Mouse (Mus musculus): Measurements from ENCODE around the gene Pard3. TPM values are rescaled to one million over a fixed set of nuclear protein-coding genes. Genes with fewer than 3 reads are reported as not detected.

The Pard3 gene
- polyA plus RNA-seq, 1 experiment from 2014 or later: 37.8 TPM

GRCm38 (mm10) chr8:127065113-127065473 lies 1.4 kb downstream of the Pard3 start:
- Histone ChIP-seq H3K27me3 (no peaks in the 10 kb centered on the region), H3K27ac (peak overlapping the region; percentile 98), H3K36me3 (replicated peaks) (no peaks in the 10 kb centered on the region), H3K4me1 (peaks cover 40% of the 10 kb centered on the region), H3K9me3 (no peaks in the 10 kb centered on the region), H3K4me3 (replicated peaks) (peak overlapping the region; percentile 89), H3K9ac (peak overlapping the region; percentile 97), H3K4me2 (peak overlapping the region; percentile 65)
- no peak for ATAC-seq (ENCODE audit: low FRiP score)
- WGBS: 1% methylated on average over 10 of the region's 10 CpGs

GRCm38 (mm10) chr8:127065791-127066190 lies 2.1 kb downstream of the Pard3 start:
- Histone ChIP-seq H3K36me3 (replicated peaks) (no peaks in the 10 kb centered on the region), H3K27me3 (no peaks in the 10 kb centered on the region), H3K4me3 (replicated peaks) (peak overlapping the region; percentile 89), H3K4me1 (peaks cover 44% of the 10 kb centered on the region), H3K9me3 (no peaks in the 10 kb centered on the region), H3K27ac (no peak overlapping the region), H3K4me2 (peak overlapping the region; percentile 65), H3K9ac (peak overlapping the region; percentile 97; the same call in 1 of the 2 replicates)
- 64% methylated on average over 1 of the region's 1 CpGs for WGBS
- ATAC-seq (ENCODE audit: low FRiP score): no peak

- Histone ChIP-seq H3K36me3 (replicated peaks) (no peaks in the 10 kb centered on the region), H3K27ac (no peak overlapping the region), H3K4me2 (0 out of 2 replicates have a peak overlapping the region, but pooled peaks have one; percentile 8), H3K27me3 (no peaks in the 10 kb centered on the region), H3K4me1 (peaks cover 48% of the 10 kb centered on the region), H3K9me3 (no peaks in the 10 kb centered on the region), H3K9ac (no peak overlapping the region), H3K4me3 (replicated peaks) (no peak overlapping the region)
- ATAC-seq (ENCODE audit: low FRiP score): no peak
These were observed 2.8 kb downstream of the Pard3 start for GRCm38 (mm10) chr8:127066501-127066900.

GRCm38 (mm10) chr8:127068719-127069118 lies 5.0 kb downstream of the Pard3 start:
- no peak overlapping the region for H3K4me2 ChIP-seq
- WGBS: 90% methylated on average over 3 of the region's 3 CpGs
- H3K9me3 ChIP-seq: no peaks in the 10 kb centered on the region
- no peak for ATAC-seq (ENCODE audit: low FRiP score)
- no peak overlapping the region for H3K27ac ChIP-seq
- H3K4me3 ChIP-seq (replicated peaks): no peak overlapping the region
- no peaks in the 10 kb centered on the region for H3K36me3 ChIP-seq (replicated peaks)
- no peaks in the 10 kb centered on the region for H3K27me3 ChIP-seq
- H3K9ac ChIP-seq: no peak overlapping the region
- H3K4me1 ChIP-seq: peaks cover 43% of the 10 kb centered on the region

GRCm38 (mm10) chr8:127070225-127070624 lies 6.5 kb downstream of the Pard3 start:
- ATAC-seq (ENCODE audit: low FRiP score): no peak

GRCm38 (mm10) chr8:127073052-127073618 lies 9.4 kb downstream of the Pard3 start:
- WGBS: 82% methylated on average over 5 of the region's 5 CpGs

More at GRCm38 (mm10) chr8:127070225-127070624, 6.5 kb downstream of the Pard3 start:
- peaks cover 40% of the 10 kb centered on the region for H3K4me1 ChIP-seq
- H3K9me3 ChIP-seq: no peaks in the 10 kb centered on the region
- no peak overlapping the region for H3K9ac ChIP-seq
- no peak overlapping the region for H3K27ac ChIP-seq
- no peaks in the 10 kb centered on the region for H3K36me3 ChIP-seq (replicated peaks)
- H3K4me2 ChIP-seq: no peak overlapping the region
- no peaks in the 10 kb centered on the region for H3K27me3 ChIP-seq
- 79% methylated on average over 3 of the region's 3 CpGs for WGBS
- no peak overlapping the region for H3K4me3 ChIP-seq (replicated peaks)

GRCm38 (mm10) chr8:127076511-127076910 lies 12.8 kb downstream of the Pard3 start:
- Histone ChIP-seq H3K36me3 (replicated peaks) (no peaks in the 10 kb centered on the region), H3K27ac (no peak overlapping the region), H3K4me2 (no peak overlapping the region), H3K4me3 (replicated peaks) (no peak overlapping the region), H3K9me3 (no peaks in the 10 kb centered on the region), H3K27me3 (no peaks in the 10 kb centered on the region), H3K9ac (no peak overlapping the region), H3K4me1 (peaks cover 42% of the 10 kb centered on the region)
- no peak for ATAC-seq (ENCODE audit: low FRiP score)
- 91% methylated on average over 7 of the region's 7 CpGs for WGBS

More at GRCm38 (mm10) chr8:127073052-127073618, 9.4 kb downstream of the Pard3 start:
- Histone ChIP-seq H3K27ac (no peak overlapping the region), H3K4me3 (replicated peaks) (no peak overlapping the region), H3K4me2 (no peak overlapping the region), H3K36me3 (replicated peaks) (no peaks in the 10 kb centered on the region), H3K4me1 (peaks cover 34% of the 10 kb centered on the region), H3K9ac (no peak overlapping the region), H3K27me3 (no peaks in the 10 kb centered on the region), H3K9me3 (no peaks in the 10 kb centered on the region)
- no peak for ATAC-seq (ENCODE audit: low FRiP score)

- peaks cover 42% of the 10 kb centered on the region for H3K4me1 ChIP-seq
- H3K27me3 ChIP-seq: no peaks in the 10 kb centered on the region
- no peak for ATAC-seq (ENCODE audit: low FRiP score)
- no peaks in the 10 kb centered on the region for H3K9me3 ChIP-seq
- H3K36me3 ChIP-seq (replicated peaks): no peaks in the 10 kb centered on the region
- no peak overlapping the region for H3K4me3 ChIP-seq (replicated peaks)
- no peak overlapping the region for H3K27ac ChIP-seq
- H3K9ac ChIP-seq: no peak overlapping the region
- 56% methylated on average over 5 of the region's 5 CpGs for WGBS
- no peak overlapping the region for H3K4me2 ChIP-seq
These were observed 15.6 kb downstream of the Pard3 start for GRCm38 (mm10) chr8:127079244-127079805.

GRCm38 (mm10) chr8:127081297-127081696 lies 17.6 kb downstream of the Pard3 start:
- Histone ChIP-seq H3K36me3 (replicated peaks) (no peaks in the 10 kb centered on the region), H3K4me1 (peaks cover 35% of the 10 kb centered on the region), H3K4me2 (no peak overlapping the region), H3K9ac (no peak overlapping the region), H3K27me3 (no peaks in the 10 kb centered on the region), H3K27ac (no peak overlapping the region), H3K9me3 (no peaks in the 10 kb centered on the region), H3K4me3 (replicated peaks) (no peak overlapping the region)
- 94% methylated on average over 3 of the region's 3 CpGs for WGBS
- no peak for ATAC-seq (ENCODE audit: low FRiP score)

GRCm38 (mm10) chr8:127082486-127082885 lies 18.8 kb downstream of the Pard3 start:
- peaks cover 35% of the 10 kb centered on the region for H3K4me1 ChIP-seq
- WGBS: 61% methylated on average over 2 of the region's 2 CpGs

GRCm38 (mm10) chr8:127084565-127084964 lies 20.9 kb downstream of the Pard3 start:
- 93% methylated on average over 6 of the region's 6 CpGs for WGBS
- Histone ChIP-seq H3K4me2 (no peak overlapping the region), H3K27me3 (no peaks in the 10 kb centered on the region), H3K9me3 (no peaks in the 10 kb centered on the region), H3K27ac (no peak overlapping the region), H3K4me1 (peaks cover 36% of the 10 kb centered on the region), H3K36me3 (replicated peaks) (no peaks in the 10 kb centered on the region), H3K9ac (no peak overlapping the region), H3K4me3 (replicated peaks) (no peak overlapping the region)
- no peak for ATAC-seq (ENCODE audit: low FRiP score)

More at GRCm38 (mm10) chr8:127082486-127082885, 18.8 kb downstream of the Pard3 start:
- no peak overlapping the region for H3K27ac ChIP-seq
- no peaks in the 10 kb centered on the region for H3K36me3 ChIP-seq (replicated peaks)
- no peak overlapping the region for H3K9ac ChIP-seq
- ATAC-seq (ENCODE audit: low FRiP score): no peak
- no peak overlapping the region for H3K4me2 ChIP-seq
- H3K4me3 ChIP-seq (replicated peaks): no peak overlapping the region
- H3K27me3 ChIP-seq: no peaks in the 10 kb centered on the region
- no peaks in the 10 kb centered on the region for H3K9me3 ChIP-seq

GRCm38 (mm10) chr8:127087434-127087833 lies 23.7 kb downstream of the Pard3 start:
- Histone ChIP-seq H3K27ac (no peak overlapping the region), H3K9ac (no peak overlapping the region), H3K4me1 (peaks cover 35% of the 10 kb centered on the region), H3K4me3 (replicated peaks) (no peak overlapping the region), H3K4me2 (no peak overlapping the region), H3K9me3 (no peaks in the 10 kb centered on the region), H3K27me3 (no peaks in the 10 kb centered on the region), H3K36me3 (replicated peaks) (no peaks in the 10 kb centered on the region)
- no peak for ATAC-seq (ENCODE audit: low FRiP score)
- WGBS: 59% methylated on average over 1 of the region's 1 CpGs

GRCm38 (mm10) chr8:127088372-127088771 lies 24.7 kb downstream of the Pard3 start:
- Histone ChIP-seq H3K4me1 (peaks cover 39% of the 10 kb centered on the region), H3K9me3 (no peaks in the 10 kb centered on the region), H3K36me3 (replicated peaks) (no peaks in the 10 kb centered on the region), H3K9ac (no peak overlapping the region), H3K4me3 (replicated peaks) (no peak overlapping the region), H3K27ac (no peak overlapping the region), H3K4me2 (no peak overlapping the region), H3K27me3 (no peaks in the 10 kb centered on the region)
- 28% methylated on average over 9 of the region's 9 CpGs for WGBS
- no peak for ATAC-seq (ENCODE audit: low FRiP score)
